Mouse (Mus musculus) thymus, adult 18-20 months (tissue): Measurements from ENCODE around the gene Mob1a.
"Not testable (repeated sequence)": the region's sequence is repeated elsewhere in the genome, so short reads cannot be mapped to it uniquely, and the experiment has no call there.

Experiments used
- DNase-seq, 2 experiments: peaks; one replicate each; pipeline ENCODE4 v3.0.0; 2022; ENCODE audit warnings: mixed read lengths in 2 of 2

The Mob1a gene

DNA sequence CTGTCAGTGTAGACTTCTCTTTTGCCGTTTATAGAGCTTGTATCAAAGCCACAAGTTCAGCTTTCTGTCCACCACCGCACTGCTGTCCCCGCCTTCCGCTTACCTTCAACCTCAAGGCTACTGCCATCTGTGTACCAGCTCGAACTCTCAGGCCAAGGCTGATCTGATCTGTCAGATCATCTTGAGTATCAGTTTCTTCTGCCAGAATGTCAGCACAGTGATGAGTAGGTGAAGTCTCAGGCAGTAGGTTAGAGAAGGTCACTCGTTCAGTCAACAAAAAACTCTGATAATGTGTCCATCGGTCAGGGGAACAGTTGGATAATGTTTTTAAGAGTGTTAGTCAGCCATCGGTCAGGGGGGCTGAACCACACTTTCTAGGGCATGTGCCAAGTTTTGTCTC, 19.5 kb downstream of the Mob1a start:
- not testable (repeated sequence) for DNase-seq

DNA sequence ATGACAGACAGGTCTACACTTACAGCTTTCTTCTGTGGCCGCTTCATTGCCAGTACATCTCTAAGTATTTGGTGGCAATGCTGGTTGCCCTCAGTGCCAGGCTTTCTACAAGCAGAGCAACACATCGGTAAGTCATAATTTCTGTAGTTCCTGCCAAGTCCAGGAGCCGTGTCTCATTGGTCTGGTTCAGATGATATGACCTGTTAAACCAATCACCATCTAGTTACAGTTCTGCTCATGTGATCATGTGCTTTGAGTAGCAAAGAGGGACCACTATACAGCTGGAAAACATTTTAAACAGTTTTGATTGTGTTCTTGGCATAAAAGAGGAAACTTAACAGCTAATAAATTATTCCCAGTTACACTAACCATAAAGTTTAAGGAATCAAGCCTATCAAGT, 22.1 kb downstream of the Mob1a start:
- DNase-seq = no peak

DNA sequence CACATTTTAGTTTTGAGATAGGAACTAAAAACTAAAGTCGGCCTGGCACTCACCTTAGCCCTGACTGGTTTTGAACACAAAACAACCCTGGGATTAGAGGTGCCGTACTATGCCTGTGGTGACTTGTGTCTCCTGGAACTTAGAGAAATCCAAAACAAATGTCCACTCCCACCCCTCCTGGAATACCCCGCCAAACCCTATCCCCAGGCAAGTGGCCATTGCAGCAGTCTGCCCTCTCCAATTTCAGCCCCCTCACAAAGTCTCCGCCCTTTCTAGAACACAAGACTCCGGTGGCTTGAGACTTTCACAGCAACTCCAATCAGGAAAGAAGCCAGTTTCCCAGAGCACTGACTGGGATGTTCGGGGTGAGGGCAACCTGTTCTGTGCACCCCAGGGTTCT, 23.1 kb downstream of the Mob1a start, which contains the start of gene Bola3:
Gene Bola3, plus strand, starts transcription at position 275 of the 400 bp plus-strand sequence.
- no peak for DNase-seq

DNA sequence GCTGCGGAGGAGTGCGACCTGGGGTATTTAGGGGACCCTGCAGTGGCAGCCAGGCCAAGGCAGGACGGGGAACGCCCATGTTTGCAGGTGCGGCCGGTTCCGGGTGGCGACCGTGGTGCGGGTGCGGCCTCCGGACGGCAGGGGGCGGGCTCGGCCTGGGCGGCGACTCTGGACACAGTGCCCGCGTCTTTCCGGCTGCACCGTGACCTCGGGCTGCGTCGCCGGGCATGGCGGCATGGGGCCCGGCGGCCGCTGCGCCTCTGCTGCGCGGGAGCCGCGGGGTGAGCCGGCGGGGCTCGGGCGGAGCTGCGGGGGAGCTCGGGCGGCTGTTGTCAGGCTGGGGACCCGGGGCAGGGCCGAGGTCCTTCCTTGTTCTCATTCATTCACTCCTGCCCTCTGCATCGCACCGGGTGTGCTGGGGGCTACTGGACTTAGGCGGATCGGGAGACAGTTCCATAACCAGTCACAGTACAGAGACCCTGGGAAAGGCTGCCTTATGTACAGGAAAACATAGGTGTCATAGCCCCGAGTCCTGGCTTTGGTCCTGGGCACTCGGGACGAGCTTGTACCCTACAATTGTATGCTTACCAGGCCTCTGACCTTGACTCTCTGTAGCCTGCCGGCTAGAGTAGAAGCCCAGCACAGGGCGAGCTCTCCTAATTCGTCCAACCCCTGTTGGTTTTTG, 23.6 kb downstream of the Mob1a start:
- DNase-seq = peak; percentile 84 to 85

DNA sequence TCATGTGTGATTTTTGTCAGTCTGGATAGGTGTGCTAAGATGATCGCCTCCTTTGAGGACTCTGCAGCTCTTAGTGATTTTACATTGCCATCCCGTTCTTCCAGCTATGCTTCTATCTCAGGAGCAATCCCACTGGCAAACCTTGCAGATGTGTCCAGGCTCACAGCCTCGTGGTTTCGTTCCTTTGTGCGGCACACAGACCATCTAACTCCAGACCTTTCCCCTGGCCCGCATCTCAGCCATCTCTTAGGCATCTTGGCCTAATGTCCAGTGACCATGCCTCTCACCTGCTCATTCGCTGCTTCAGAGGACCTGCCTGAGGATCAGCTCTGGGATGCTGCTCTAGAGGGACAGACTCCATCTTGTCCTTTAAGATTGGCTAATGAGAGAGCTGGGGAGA, 24.4 kb downstream of the Mob1a start:
- no peak for DNase-seq

DNA sequence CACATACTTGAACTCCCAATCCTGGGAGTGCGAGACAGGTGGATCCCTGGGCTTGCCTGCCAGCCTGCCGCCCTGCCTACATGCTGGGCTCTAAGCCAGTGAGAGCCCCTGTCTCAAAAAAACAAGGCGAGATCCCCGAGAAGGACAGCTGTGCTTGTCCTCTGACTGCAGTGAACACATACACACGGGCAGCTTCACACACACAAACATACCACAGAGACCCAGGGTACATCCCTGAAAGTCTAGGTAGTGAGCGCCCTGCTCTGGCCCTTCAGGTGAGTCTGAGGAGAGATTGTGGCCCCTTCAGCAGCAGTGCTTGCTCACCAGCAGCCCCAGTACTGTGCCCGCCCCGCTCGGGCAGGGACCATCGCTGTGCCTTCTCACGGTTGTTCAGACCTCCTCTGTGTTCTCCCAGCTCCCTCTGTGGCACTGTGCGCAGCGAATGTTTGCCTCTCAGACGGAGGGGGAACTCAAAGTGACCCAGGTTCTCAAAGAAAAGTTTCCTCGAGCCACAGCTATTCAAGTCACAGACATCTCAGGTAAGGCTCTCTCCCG, 25.1 kb downstream of the Mob1a start:
- DNase-seq = no peak

DNA sequence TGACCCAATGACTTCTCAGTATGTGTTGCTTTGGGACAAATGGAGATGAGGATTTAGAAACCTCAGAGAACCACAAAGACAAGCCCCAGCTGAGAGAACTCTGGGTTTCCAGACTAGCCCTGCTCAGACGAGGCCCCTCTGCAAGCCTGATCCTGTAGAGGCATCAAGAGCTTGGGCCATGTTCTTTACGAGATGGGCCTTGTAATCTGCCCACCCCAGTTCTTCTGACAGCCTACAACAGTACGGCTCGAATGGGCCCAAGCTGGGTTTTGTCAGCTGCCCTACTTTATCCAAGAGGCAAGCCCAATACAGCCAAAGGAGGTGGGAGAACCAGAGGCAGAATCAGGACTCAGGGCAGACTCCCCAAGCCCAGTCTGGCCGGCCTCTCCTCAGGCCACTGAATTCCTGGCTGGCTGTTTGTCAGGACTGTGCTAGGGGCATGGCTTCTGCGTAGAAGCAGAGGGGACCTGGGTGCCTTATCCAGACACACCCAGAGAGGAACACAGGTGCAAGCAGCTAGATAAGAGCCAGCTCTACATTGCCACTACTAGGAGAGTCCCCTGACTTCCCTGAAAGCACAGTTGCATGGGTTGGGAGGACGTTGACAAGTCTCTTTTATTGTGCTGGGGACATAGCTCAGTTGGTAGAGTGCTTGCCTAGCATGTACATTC, 25.8 kb downstream of the Mob1a start:
- no peak for DNase-seq

DNA sequence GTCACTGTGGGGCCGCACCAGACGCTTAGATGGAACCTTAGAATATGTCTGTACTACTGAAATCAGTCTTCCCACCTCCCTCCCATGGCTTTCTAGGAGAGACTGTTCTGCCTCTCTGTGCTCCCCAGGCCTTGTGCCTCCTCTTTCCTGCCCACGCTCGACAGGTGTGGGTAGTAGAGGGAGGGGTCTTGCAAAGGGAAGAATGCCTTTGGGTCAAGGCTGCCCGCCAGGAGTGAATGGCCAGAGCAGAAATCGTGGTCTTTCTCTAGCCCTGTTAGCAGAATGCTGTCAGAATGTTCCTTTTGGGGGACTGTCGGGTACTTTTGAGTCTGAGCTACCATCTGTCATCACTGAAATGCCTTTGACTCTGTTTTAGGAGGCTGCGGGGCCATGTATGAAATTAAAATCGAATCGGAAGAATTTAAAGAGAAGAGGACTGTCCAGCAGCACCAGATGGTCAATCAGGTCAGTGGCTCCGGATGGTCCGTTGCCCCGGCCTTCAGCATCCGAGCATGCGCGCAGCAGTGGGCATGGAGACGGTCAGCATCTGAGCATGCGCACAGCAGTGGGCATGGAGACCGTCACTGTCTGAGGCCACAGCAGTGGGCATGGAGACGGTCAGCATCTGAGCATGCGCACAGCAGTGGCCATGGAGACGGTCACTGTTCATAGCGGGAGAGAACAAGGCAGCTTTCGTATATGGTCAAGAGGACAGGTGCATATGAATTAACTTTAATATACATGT, 27.0 kb downstream of the Mob1a start:
- DNase-seq = no peak

DNA sequence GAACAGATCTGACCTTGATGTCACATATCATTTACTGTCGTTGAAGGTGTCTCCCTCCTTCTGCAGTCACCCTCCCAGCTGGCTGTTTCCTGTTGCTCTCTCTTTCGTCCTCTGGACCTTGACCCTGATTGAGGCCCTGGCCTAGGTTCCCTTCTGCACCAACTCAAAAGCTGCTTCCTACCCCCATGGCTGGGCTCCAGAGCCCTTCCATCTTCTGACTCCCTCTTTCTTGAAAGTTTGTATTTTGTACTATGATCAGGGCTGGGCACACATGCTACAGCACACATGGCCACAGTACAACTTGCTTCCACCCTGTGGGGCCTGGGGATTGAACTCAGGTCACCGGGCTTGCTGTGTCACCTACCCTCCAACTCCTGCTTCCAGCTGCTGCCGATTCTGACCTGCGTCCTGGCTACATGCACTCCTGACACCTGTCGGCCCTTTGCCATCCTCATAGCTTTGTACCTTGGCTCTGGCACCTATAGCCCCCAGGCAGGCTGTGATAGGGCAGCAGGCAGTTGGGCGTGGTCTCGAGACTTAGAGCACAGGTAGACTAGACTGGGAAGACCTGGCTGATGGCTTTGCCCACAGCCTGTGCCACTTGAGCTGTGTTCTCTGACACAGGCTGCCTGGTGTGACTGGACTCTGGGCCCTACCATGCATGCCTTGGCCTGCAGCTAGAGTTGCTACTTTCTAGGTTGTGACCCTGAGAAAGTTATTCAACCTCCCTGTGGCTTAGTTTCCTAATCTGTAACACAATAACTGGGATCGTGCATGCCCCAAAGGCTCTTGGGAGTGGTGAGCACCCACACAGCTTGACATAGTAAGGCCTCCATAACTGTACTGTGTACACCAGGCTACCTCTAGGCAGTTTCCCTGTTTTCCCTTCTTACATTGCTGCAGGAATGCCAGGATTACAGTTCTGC, 29.3 kb downstream of the Mob1a start:
- no peak for DNase-seq

DNA sequence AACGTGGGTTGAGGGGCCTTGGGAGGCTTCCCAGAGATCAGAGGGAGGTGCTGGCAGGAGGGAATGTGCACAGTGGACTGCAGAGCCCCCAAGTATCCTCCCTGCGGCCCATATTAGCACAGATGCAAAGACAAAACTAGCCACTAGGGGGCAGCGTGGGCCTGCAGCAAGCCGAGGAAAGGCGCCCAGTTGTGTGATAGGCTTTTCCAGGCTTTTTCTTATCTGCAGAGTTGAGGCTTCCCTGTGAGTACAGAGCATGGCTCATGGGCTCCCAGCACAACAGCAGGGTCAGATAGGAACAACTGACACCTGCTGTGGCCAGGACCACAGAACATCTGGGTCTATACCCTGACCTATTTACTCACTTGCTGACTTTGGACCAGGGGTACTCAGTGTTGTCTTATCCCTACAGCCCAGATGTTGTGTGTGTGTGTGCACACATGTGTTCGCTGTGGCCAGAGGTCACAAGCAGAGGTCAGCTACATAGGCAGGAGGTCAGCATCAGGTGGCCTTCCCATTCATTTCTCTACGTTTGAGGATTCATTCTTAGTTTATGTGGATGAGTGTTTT, 30.8 kb downstream of the Mob1a start:
- peak; percentile 44 to 50 for DNase-seq

DNA sequence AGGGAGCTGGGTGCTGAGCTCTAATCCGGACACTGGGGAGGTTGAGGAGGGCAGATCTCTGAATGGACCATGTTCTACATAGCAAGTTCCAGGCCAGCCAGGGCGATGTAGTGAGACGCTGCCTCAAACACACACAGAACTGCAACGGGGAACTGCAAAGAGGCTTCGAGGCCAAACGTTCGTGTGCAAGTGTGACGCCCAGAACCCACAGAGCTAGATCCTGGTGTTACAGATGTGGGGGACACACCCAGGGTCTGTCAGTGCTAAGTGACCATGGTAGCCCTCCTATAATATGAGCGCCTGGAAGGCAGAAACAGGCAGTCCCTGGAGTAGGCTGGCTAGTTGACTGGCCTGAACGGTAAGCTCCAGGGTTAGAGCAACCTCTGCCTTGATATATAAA, 31.6 kb downstream of the Mob1a start:
- no peak for DNase-seq

DNA sequence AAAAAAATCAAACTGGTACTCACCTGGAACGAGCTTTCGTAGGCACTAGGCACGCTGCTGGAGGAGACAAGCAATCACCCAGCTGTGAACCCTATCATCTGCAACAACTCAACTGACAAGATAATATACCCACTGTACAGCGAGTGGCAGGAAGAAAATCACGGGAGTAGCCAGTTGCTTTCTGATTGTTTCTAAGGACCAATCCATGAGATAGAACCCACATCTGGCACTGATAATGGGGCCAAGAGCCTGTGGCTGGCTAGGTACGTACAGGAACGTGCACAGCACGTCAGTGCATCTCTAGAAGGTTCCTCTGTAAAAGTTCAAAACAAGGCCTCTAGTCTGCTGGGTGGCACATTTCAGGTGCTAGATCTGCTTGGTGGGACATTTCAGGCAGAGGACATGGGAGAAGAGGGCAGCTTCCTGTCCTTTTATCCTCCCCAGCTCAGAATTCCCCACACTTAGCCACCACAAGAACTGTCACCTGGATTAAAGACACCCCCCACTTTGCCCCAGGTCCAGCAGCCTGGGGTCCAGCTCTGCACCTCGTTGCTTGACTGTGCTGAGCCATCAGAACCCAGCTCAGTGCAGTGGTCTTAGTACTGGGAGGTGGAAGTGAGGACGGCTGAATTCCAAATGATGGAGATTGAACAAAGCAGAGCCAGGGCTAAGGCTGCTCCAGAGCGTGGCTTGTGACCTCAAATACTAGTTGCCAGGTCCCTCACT, 35.9 kb downstream of the Mob1a start:
- DNase-seq = no peak

DNA sequence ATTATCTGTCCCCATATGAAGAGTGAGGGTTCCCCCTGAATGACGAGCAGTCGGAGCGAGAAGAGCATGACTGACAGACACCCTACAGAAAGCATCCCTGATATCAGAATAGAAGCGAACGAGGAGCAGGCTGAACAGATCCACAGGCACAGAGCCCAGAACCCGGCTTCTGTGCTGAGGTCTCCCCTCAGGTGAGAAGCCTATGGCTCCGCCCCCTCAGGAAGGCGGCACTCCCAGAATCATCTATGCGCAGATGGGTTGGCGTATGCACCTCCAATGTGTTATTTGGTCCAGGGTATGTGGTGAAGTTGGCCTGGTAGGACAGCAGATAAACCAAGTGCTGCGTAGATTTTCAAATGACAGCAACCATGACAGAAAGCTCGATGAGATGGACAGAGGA, 37.3 kb downstream of the Mob1a start:
- DNase-seq = no peak

DNA sequence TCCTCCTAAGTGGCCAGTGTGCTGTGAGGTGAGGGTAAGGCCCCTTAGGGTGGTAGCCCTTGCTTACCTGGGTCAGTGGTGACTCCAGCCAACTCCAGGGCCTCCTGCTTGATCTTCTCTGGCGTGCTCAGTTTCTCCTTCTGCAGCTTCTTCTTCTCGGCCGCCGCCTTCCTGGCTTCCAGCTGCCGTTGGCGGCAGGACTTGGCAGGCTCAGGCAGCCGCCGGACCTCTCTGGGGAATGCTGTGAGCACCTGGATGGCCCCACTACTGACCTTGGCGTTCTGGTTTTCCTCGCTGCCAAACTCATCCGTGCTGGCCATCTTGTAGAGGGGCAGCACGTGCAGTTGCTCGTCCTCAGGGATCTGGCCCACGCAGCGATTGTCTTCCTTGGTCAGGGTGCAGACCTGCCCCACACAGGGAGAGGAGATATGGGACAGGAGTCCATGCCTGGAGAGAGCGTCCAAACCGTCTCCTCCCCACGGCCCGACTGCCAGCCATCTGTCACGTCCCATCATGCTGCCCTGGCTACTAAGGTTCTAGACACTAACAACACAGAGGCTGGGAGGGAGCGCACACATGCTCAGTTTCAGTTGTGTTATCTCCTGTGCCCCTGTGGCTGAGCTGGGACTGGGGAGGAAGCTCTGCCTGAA, 44.6 kb downstream of the Mob1a start:
- DNase-seq = no peak

DNA sequence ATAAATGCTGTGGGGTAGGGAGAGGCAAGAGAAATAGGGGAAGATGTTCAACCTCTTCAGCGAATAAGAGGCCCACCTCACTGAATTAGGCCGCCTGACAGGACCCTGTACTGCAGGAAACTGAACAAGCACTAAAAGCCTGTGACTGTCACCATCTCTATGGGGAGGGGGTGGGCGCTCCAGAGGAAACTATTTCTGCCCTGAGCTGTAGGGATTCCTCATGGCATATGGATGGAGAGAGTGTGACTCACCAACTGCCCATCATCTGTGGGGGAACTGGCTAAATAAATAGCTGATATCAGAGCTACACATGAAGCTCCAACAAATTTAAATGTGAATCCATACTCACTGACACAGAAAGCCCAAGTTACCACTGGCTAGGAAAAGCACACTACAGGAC, 45.5 kb downstream of the Mob1a start:
- DNase-seq = no peak

DNA sequence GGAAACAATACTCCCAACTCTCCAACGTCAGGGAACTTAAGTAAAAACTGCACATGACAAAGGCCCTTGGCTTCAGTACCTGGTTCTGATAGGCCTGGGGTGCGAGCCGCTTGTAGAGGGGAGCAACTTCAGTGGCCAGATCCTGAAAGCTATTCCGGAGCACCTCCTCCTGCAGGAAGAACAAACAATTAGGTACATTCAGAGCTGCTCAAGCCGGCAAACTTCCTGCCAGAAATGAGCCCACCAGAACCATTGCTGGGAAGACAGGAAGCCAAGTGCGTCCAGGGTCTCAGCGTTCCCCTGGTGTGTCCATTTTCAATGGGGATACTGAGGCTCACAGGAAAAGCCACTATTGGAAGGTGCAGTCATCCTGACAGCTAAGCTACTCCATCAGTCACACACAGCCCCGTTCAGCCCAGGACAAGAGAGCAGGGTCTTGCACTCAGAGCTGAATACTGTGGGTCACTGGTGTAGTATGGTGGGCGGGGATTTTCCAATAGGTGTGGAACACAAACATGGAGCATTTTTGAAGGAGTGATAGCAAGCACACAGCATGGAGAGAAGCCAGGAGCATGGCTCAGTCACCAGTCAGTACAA, 48.0 kb downstream of the Mob1a start:
- DNase-seq = no peak

DNA sequence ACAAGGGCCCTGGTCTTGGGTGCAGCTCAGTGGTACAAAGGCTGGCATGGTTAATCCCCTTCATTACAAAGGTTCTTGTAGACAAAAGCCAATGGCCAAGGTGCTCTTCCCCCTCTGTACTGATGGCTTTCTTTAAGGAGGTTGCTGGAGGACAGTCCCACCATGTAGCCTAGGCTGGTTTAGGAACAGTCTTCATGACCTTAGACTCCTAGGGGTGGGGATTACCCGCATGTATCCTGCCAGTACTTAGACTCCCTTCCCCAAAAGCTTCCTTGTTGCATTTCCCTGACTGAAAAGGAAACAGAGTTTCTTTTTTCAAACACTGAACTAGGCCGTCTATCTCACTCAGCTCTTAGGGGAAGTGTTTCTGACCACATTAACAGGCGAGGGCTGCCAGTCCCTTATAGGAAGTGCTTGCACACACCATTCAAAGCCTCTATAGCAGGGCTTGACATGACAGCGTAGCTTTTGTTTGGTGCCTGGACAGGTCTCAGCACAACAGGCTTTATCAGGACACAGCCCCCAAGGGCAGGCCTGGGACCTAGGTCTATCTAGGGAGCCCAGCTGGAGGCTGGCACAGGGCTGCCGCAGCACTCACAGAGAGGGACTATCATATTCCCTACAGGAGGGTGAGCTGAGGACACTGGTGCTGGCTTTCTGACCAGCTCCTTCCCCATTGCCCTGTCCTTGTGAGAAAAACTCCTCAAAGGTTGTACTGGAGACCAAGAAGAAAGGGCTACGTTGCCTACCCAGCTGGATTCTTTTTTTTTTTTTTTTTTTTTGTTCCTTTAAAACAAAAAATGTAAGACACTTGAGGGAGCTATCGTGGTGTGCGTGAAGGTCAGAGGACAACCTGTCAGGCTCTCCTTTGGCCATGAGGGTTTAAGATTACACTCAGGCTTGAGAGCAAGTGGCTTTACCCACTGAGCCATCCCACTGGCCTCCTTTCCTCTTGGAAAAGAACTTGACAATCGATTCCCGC, 56.0 kb downstream of the Mob1a start:
- no peak for DNase-seq

DNA sequence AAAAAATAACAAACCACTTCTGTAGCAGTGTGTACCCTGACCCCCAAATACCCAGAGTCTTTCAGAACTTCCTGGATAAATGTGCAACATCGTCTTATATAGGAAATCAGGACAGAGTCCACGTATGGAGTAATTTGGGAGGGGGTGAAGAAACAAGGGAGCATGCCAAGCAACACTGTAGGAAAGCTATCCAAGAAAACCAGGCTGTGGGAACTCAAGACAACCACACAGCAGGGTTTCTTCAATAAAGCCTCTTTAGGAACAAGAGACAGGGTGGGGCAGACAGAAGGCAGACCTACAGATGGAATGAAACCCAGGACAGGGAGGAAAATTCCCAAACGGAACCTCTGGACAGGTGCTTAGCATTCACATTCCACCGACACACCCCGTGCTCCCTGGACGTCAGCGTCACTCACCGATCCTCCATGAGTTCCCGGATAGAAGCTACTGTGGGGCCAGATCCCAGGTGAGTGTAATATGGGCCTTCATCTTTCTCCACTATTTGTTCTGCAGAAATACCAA, 59.8 kb downstream of the Mob1a start:
- no peak for DNase-seq
